Mouse (Mus musculus): ENCODE data around the gene 1110008P14Rik.

DNA sequence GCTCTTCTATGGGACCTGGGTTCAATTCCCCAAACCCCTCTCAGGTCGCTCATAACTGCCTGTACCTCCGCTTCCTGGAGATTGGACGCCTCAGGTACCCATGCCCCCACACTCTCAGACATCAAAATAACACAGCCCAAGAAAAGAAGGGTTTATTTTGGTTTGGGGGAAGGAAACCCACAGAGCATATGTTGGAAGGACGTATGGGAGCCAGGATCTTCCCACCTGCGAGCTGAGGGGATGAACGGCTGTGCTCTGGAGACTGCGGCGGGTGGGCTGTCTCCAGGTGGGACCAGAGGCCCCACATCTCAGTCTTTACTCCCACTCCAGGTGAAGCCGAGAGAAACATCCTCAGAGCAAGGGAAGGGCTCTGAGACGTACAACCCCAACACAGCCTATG, 4.8 kb downstream of the 1110008P14Rik start:
- TF ChIP-seq CTCF (IDR thresholded peaks at IDR 0.05; ENCODE audit: low read depth, low read length) = no peak
- no peak for TF ChIP-seq POLR2A (IDR thresholded peaks at IDR 0.05; ENCODE audit: insufficient read depth, low read length)
- TF ChIP-seq EP300 (IDR thresholded peaks at IDR 0.05; ENCODE audit: insufficient read depth, low read depth, low read length) = no peak

Measured in ES-Bruce4 (cell line).